Mouse (Mus musculus): Measurements from ENCODE around the gene Cep83. TPM values are rescaled to one million over a fixed set of nuclear protein-coding genes. Genes with fewer than 3 reads are reported as not detected.

Gene Cep83
- polyA plus RNA-seq, 1 experiment from 2014 or later = 22.7 TPM

DNA sequence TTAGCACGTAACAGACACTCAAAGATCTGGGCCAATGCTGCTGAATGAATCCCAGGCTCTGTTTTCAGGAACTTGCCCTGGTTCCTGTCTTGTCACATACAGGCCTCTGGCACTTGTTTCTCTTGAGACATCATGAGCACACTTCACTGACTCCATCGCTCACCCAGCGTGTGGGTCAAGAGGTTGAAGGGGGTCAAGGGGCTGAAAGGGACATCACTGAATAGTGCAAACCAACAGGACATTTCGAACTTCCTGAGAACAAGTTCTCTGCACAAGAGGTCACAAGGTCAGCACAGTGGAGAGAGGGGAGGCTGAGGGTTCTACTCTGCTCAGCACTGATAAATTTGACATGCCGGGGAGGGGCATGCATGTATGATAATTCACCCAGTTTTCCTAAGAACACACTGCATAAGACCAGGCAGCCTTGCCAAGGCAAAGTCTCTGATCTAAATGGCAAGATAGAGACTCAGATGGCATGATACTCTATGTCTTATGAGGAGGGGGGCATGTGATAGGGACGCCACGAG is 121.6 kb downstream of the Cep83 start:
- Histone ChIP-seq H3K4me2 (no peak overlapping the region), H3K27ac (replicated peaks) (no peak overlapping the region), H3K36me3 (peaks cover 6% of the 10 kb centered on the region), H3K4me1 (replicated peaks) (peaks cover 20% of the 10 kb centered on the region), H3K9me3 (no peaks in the 10 kb centered on the region), H3K27me3 (no peaks in the 10 kb centered on the region), H3K9ac (no peak overlapping the region), H3K4me3 (no peak overlapping the region)
- 68% methylated on average over 7 of the region's 7 CpGs for WGBS
- ATAC-seq (ENCODE audit: low read depth) = no peak

GRCm38 (mm10) chr10:94811907-94812851 is 123.7 kb downstream of the Cep83 start:
- H3K36me3 ChIP-seq = peaks cover 6% of the 10 kb centered on the region
- H3K27me3 ChIP-seq = no peaks in the 10 kb centered on the region
- WGBS = 57% methylated on average over 17 of the region's 17 CpGs
- H3K4me1 ChIP-seq (replicated peaks) = peaks cover 28% of the 10 kb centered on the region
- H3K27ac ChIP-seq (replicated peaks) = peak overlapping the region; percentile 61; the same call in 1 of the 2 replicates
- no peak overlapping the region for H3K4me2 ChIP-seq
- ATAC-seq (ENCODE audit: low read depth) = no peak
- no peaks in the 10 kb centered on the region for H3K9me3 ChIP-seq
- no peak overlapping the region for H3K4me3 ChIP-seq
- no peak overlapping the region for H3K9ac ChIP-seq

GRCm38 (mm10) chr10:94818127-94818526 is 129.7 kb downstream of the Cep83 start:
- Histone ChIP-seq H3K27me3 (no peaks in the 10 kb centered on the region), H3K9me3 (no peaks in the 10 kb centered on the region), H3K9ac (no peak overlapping the region), H3K27ac (replicated peaks) (no peak overlapping the region), H3K36me3 (no peaks in the 10 kb centered on the region), H3K4me2 (no peak overlapping the region), H3K4me1 (replicated peaks) (peaks cover 12% of the 10 kb centered on the region), H3K4me3 (no peak overlapping the region)
- ATAC-seq (ENCODE audit: low read depth) = no peak
- 81% methylated on average over 3 of the region's 3 CpGs for WGBS

DNA sequence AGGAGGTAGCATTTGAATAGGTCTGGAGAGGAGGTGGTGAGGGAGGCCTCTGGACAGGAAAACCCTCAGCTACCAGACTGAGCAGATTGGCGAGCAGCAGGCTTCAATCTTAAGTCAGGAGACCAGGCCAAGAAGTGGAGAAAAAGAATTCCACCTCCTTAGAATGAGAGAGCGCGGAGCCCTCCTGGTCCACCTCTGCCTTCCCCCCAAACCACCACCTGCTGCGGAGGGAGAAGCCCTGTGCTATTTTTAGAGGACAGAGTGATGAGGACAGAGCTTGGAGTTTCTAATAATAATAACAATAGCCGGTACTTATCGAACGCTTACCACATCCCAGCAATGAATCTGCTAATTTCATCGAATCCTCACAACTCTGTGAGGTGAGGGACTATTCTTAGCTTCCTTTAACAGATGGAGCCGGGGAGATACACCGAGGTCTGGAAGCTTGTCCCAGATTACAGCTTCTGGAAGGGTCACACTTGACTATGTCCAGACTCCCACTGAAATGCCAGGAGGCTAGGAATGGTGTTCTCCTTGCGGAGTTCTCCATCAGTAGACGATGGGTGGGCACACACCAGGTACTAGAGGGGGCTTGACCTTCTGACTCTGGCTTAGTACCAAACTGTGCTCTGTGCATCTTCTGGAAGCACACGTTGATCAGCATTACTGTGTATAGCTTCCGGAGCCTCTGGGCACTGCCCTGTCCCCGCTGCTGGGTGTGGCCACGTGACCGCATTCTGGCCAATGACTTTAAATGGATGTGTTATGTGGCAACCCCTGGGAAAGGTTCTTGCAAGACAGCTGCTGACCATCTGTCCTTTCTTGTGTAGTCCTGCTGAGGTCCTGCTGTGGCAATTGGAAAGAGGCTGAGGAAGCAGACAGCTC is 130.6 kb downstream of the Cep83 start:
- Histone ChIP-seq H3K4me2 (no peak overlapping the region), H3K4me3 (no peak overlapping the region), H3K36me3 (no peaks in the 10 kb centered on the region), H3K27me3 (no peaks in the 10 kb centered on the region), H3K9ac (no peak overlapping the region), H3K4me1 (replicated peaks) (peaks cover 13% of the 10 kb centered on the region), H3K9me3 (no peaks in the 10 kb centered on the region), H3K27ac (replicated peaks) (no peak overlapping the region)
- 85% methylated on average over 17 of the region's 17 CpGs for WGBS
- no peak for ATAC-seq (ENCODE audit: low read depth)

- H3K9ac ChIP-seq = no peak overlapping the region
- no peak for ATAC-seq (ENCODE audit: low read depth)
- H3K9me3 ChIP-seq = no peaks in the 10 kb centered on the region
- WGBS = 63% methylated on average over 11 of the region's 11 CpGs
- 0 out of 2 replicates have a peak overlapping the region, but pooled peaks have one; percentile 1 for H3K27ac ChIP-seq (replicated peaks)
- H3K27me3 ChIP-seq = no peaks in the 10 kb centered on the region
- H3K36me3 ChIP-seq = peaks cover 18% of the 10 kb centered on the region; the same call in 1 of the 2 replicates
- no peak overlapping the region for H3K4me3 ChIP-seq
- peaks cover 20% of the 10 kb centered on the region; the same call in 1 of the 2 replicates for H3K4me1 ChIP-seq (replicated peaks)
- H3K4me2 ChIP-seq = no peak overlapping the region
These were observed 135.7 kb downstream of the Cep83 start for GRCm38 (mm10) chr10:94823971-94824760.

GRCm38 (mm10) chr10:94825951-94826350 is 137.5 kb downstream of the Cep83 start:
- no peak for ATAC-seq (ENCODE audit: low read depth)
- Histone ChIP-seq H3K4me2 (no peak overlapping the region), H3K27me3 (no peaks in the 10 kb centered on the region), H3K9ac (no peak overlapping the region), H3K36me3 (peaks cover 18% of the 10 kb centered on the region; the same call in 1 of the 2 replicates), H3K4me3 (no peak overlapping the region), H3K4me1 (replicated peaks) (peaks cover 37% of the 10 kb centered on the region), H3K27ac (replicated peaks) (no peak overlapping the region), H3K9me3 (no peaks in the 10 kb centered on the region)
- 94% methylated on average over 2 of the region's 2 CpGs for WGBS

- no peak overlapping the region for H3K27ac ChIP-seq (replicated peaks)
- H3K9me3 ChIP-seq = no peaks in the 10 kb centered on the region
- WGBS = 89% methylated on average over 12 of the region's 12 CpGs
- peaks cover 22% of the 10 kb centered on the region; the same call in 1 of the 2 replicates for H3K36me3 ChIP-seq
- H3K4me3 ChIP-seq = no peak overlapping the region
- ATAC-seq (ENCODE audit: low read depth) = no peak
- no peaks in the 10 kb centered on the region for H3K27me3 ChIP-seq
- H3K4me2 ChIP-seq = no peak overlapping the region
- peaks cover 40% of the 10 kb centered on the region for H3K4me1 ChIP-seq (replicated peaks)
- H3K9ac ChIP-seq = no peak overlapping the region
These were observed 138.0 kb downstream of the Cep83 start for GRCm38 (mm10) chr10:94826436-94826835.

DNA sequence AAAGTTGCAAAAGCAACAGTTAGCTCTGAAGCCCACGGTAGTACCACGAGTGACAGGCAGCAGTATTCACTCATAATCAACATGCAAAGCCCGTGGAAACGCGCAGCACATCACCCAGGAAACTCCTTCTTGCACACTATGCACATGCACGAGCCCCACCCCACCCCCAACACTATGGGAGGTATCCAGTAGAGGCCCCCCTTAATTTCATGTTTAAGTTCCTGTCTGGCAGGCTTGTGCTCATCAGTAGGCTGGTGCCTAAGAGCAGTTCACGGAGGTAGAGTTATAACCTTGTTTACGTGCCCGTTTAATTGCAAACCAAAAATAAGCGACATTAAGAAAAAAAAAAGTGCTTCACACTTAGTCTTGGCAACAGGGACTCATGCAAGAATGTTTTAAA is 138.9 kb downstream of the Cep83 start:
- Histone ChIP-seq H3K27ac (replicated peaks) (no peak overlapping the region), H3K4me1 (replicated peaks) (peaks cover 40% of the 10 kb centered on the region), H3K9ac (no peak overlapping the region), H3K9me3 (no peaks in the 10 kb centered on the region), H3K36me3 (peaks cover 29% of the 10 kb centered on the region), H3K4me2 (no peak overlapping the region), H3K27me3 (no peaks in the 10 kb centered on the region), H3K4me3 (no peak overlapping the region)
- ATAC-seq (ENCODE audit: low read depth) = no peak
- WGBS = 93% methylated on average over 10 of the region's 10 CpGs

- Histone ChIP-seq H3K9ac (no peak overlapping the region), H3K36me3 (peaks cover 37% of the 10 kb centered on the region), H3K4me1 (replicated peaks) (peaks cover 40% of the 10 kb centered on the region), H3K4me3 (no peak overlapping the region), H3K27ac (replicated peaks) (no peak overlapping the region), H3K27me3 (no peaks in the 10 kb centered on the region), H3K4me2 (no peak overlapping the region), H3K9me3 (no peaks in the 10 kb centered on the region)
- no peak for ATAC-seq (ENCODE audit: low read depth)
- 87% methylated on average over 14 of the region's 14 CpGs for WGBS
These were observed 139.7 kb downstream of the Cep83 start for GRCm38 (mm10) chr10:94827890-94828733.

DNA sequence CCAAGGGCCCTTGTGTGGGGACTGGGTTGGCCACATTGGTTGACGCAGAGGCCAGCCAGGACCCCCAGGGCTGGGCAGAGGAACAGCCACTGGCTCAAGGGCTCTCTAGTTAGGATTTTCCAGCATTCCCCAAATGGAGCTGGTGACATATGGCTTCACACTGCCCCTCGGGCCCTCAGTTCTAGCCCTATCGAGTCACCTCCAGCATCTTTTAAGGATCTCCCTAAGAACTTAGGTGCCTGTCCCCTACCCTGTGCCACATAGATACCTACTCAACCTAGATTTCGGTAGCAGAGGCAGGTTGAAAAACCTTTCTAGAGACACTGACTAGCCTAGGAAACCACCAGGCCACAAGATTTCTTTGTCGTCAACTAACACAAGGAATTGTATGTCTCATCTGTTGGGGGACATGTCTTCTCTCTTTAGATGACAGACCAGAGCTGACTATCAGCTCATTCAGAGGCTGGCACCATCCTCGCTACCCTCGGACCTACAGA is 140.3 kb downstream of the Cep83 start:
- Histone ChIP-seq H3K36me3 (peaks cover 41% of the 10 kb centered on the region), H3K27ac (replicated peaks) (no peak overlapping the region), H3K9me3 (no peaks in the 10 kb centered on the region), H3K4me3 (no peak overlapping the region), H3K27me3 (no peaks in the 10 kb centered on the region), H3K4me1 (replicated peaks) (peaks cover 35% of the 10 kb centered on the region), H3K4me2 (no peak overlapping the region), H3K9ac (no peak overlapping the region)
- WGBS = 94% methylated on average over 7 of the region's 7 CpGs
- ATAC-seq (ENCODE audit: low read depth) = no peak
